Mouse (Mus musculus) cerebellum, postnatal 25 days (tissue): ENCODE measurements at regions not wholly inside any gene's neighbourhood (a gene's known extent, or its start where the extent isn't known, plus 50 kb on each side); places are given as distances from the start of the nearest gene placed in this dataset.

Source experiments
- DNase-seq, 2 experiments: peaks; one replicate each; pipeline ENCODE4 v3.0.0; 2021; ENCODE audit warnings: mixed read lengths in 2 of 2

DNA sequence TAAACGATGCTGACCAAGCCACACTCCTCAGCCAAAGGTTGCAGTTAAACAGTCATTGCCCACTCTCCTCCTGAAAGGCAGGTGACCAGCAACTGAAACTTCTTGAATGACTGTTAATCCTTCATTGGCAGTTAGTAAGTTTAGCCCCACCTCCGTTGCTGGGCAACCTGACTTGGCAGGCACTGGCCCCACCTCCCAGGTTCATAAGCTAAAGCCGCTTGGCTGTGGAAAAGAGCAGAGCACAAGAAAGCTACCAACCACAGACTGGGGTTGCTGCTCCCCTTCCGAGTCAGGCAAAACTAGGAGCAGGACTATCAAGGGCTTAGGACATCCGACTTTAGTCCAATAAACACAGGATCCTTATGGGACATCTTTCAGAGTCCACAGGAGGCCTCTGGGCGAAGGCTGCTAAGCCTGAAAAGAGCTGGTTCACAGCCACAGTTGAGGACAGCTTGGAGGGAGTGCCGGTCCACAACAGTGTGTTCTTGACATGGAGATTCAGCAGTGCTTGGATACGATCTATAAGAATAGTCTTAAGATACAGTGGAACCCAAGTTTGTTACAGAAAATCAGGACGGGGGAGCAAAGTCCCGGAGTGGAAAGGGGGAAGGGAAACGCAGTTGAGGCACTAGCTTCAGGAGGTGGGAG is 67.7 kb upstream of the Kcnma1 start:
- DNase-seq = peak; percentile 32 to 56

DNA sequence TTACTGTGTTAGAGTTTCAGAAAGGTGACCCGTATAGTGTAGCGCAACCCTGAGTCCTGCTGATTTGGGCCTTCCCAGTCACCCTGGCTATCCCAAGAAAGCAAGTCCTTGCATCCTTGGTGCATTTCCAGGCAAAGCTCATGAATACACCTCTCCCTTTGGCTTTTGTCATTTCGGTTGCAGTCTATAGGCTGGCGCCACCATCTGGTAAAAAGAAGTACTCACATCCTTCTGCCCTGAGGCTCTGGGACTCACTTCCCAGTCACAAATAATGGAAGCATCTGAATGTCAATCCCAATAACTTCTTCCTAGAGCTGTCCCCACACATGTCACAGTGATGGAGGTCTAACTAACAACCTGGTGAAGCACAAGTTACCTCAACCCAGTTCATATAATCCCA is 54.4 kb upstream of the Kcnma1 start:
- DNase-seq = peak; percentile 13 to 38

DNA sequence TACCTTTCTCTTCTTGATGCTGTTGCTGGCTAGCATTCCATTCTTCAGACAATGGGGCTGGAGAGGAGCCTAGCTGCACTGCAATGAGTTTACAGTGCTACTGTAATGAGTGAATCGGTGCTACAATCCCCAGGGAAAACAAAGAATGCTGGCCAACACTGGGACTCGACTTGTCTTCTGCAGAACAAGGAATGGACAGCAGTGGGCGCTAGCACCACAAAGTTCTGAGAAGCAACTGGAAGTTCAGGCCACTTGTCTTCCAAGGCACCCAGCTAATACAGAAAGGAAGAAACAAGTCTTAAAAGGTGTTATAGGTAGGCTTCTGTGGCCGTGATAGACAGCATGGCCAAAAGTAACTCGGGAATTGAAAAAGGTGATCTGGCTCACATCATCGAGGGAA is 53.4 kb upstream of the Kcnma1 start:
- peak; percentile 46 to 68 for DNase-seq

DNA sequence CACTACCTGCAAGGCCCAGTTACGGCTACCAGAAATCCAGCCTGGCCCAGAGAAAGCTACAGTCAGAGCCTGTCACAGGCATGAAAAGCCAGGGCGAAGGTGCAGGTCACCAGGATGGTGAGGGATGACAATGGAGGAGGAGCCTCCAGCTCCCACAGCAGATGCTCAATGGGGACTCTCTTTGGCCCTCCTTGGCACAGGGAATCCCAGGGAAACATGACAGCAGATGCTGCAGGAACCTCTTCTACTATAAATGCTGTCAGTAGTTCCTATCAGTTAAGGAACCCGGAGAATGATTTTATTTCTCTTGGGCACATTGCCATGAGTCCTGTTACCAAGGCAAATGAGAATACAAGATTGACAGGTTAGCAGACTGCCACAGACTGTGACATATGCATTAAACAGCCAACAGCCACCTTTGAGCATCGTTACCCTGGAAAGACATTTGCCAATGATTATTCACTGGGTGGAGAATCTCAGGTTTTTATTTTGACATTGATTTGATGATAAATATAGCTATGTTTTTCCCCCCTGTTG is 51.0 kb upstream of the Kcnma1 start:
- no peak for DNase-seq
